Mouse (Mus musculus) left cerebral cortex, postnatal 10 days (tissue): ENCODE data around the gene Slc2a13. TPM values are rescaled to one million over a fixed set of nuclear protein-coding genes. Genes with fewer than 3 reads are reported as not detected.

Experiments used
- DNase-seq, 2 experiments: peaks; one replicate each; pipeline ENCODE4 v3.0.0; 2021 to 2022; ENCODE audit warnings: low spot score in 2 of 2, mixed read lengths in 1 of 2; ENCODE audit errors: extremely low spot score in 1 of 2
- intact Hi-C: fragments of 180-260 bp; cut with DNase I; formaldehyde crosslinking; loops from one replicate; pipeline ENCODE4 v1.15.1; 2025
- total RNA-seq, 2 experiments: library from RNA; stranded (reverse); gene quantifications; 2 replicates each; pipeline ENCODE4 v1.2.3; 2021

Gene Slc2a13
- 10 to 100 TPM; 51.4 to 55.8 TPM for total RNA-seq

GRCm38 (mm10) chr15:91573111-91573538 is at the start of gene Slc2a13:
Gene Slc2a13, minus strand, starts transcription at chr15:91573261.
- intact Hi-C loops: loop anchor here (5.0 kb wide), 3 partner anchors 96 to 381 kb away; partner anchors contain the start of gene Abcd2
- DNase-seq: peak; percentile 84 to 93

GRCm38 (mm10) chr15:91616016-91616415 is 43.0 kb upstream of the Slc2a13 start:
- DNase-seq: no peak
- intact Hi-C loops: no loop called here

- no peak for DNase-seq
- intact Hi-C loops: no loop called here
Observed at GRCm38 (mm10) chr15:91615532-91615931, 42.5 kb upstream of the Slc2a13 start.

GRCm38 (mm10) chr15:91613981-91614665 is 41.1 kb upstream of the Slc2a13 start:
- intact Hi-C loops: no loop called here

GRCm38 (mm10) chr15:91609713-91610112 is 36.7 kb upstream of the Slc2a13 start:
- DNase-seq: peak; percentile 27 to 72
- intact Hi-C loops: loop anchor here (5.0 kb wide), 1 partner anchor 143 kb away; no protein-coding TSS in a partner anchor

More at GRCm38 (mm10) chr15:91613981-91614665, 41.1 kb upstream of the Slc2a13 start:
- DNase-seq: peak; percentile 54 to 75

- intact Hi-C loops: loop anchor here (5.0 kb wide), 1 partner anchor 143 kb away; no protein-coding TSS in a partner anchor
Observed at GRCm38 (mm10) chr15:91608811-91609210, 35.8 kb upstream of the Slc2a13 start.

GRCm38 (mm10) chr15:91601197-91601596 is 28.1 kb upstream of the Slc2a13 start:
- intact Hi-C loops: no loop called here
- DNase-seq: peak; percentile 27 to 69

More at GRCm38 (mm10) chr15:91608811-91609210, 35.8 kb upstream of the Slc2a13 start:
- no peak for DNase-seq

GRCm38 (mm10) chr15:91597290-91597689 is 24.2 kb upstream of the Slc2a13 start:
- no peak for DNase-seq
- intact Hi-C loops: no loop called here

GRCm38 (mm10) chr15:91574492-91574891 is 1.4 kb upstream of the Slc2a13 start:
- intact Hi-C loops: loop anchor here (5.0 kb wide), 3 partner anchors 97 to 382 kb away; partner anchors contain the start of gene Abcd2
- peak; percentile 84 to 87 for DNase-seq

- intact Hi-C loops: loop anchor here (5.0 kb wide), 3 partner anchors 95 to 380 kb away; partner anchors contain the start of gene Abcd2
- DNase-seq: peak in 1 of 2 experiments; percentile 67
Observed at GRCm38 (mm10) chr15:91572421-91573069, 516 bp downstream of the Slc2a13 start.

GRCm38 (mm10) chr15:91571981-91572380 is 1.1 kb downstream of the Slc2a13 start:
- DNase-seq: no peak
- intact Hi-C loops: loop anchor here (5.0 kb wide), 3 partner anchors 95 to 380 kb away; partner anchors contain the start of gene Abcd2

GRCm38 (mm10) chr15:91566784-91567183 is 6.3 kb downstream of the Slc2a13 start:
- no peak for DNase-seq
- intact Hi-C loops: no loop called here

GRCm38 (mm10) chr15:91565025-91565605 is 7.9 kb downstream of the Slc2a13 start:
- DNase-seq: no peak
- intact Hi-C loops: no loop called here

GRCm38 (mm10) chr15:91561728-91562127 is 11.3 kb downstream of the Slc2a13 start:
- intact Hi-C loops: no loop called here
- DNase-seq: no peak

- DNase-seq: no peak
Observed at GRCm38 (mm10) chr15:91555336-91555736, 17.7 kb downstream of the Slc2a13 start.

GRCm38 (mm10) chr15:91548586-91549268 is 24.3 kb downstream of the Slc2a13 start:
- intact Hi-C loops: no loop called here
- DNase-seq: no peak

More at GRCm38 (mm10) chr15:91555336-91555736, 17.7 kb downstream of the Slc2a13 start:
- intact Hi-C loops: no loop called here

GRCm38 (mm10) chr15:91544586-91544985 is 28.5 kb downstream of the Slc2a13 start:
- intact Hi-C loops: no loop called here
- DNase-seq: peak in 1 of 2 experiments; percentile 26

GRCm38 (mm10) chr15:91538439-91538838 is 34.6 kb downstream of the Slc2a13 start:
- intact Hi-C loops: no loop called here

GRCm38 (mm10) chr15:91526876-91527275 is 46.2 kb downstream of the Slc2a13 start:
- intact Hi-C loops: no loop called here
- DNase-seq: no peak

More at GRCm38 (mm10) chr15:91538439-91538838, 34.6 kb downstream of the Slc2a13 start:
- DNase-seq: no peak
